Mouse (Mus musculus): ENCODE data around the gene Mlec.

Gene Mlec

DNA sequence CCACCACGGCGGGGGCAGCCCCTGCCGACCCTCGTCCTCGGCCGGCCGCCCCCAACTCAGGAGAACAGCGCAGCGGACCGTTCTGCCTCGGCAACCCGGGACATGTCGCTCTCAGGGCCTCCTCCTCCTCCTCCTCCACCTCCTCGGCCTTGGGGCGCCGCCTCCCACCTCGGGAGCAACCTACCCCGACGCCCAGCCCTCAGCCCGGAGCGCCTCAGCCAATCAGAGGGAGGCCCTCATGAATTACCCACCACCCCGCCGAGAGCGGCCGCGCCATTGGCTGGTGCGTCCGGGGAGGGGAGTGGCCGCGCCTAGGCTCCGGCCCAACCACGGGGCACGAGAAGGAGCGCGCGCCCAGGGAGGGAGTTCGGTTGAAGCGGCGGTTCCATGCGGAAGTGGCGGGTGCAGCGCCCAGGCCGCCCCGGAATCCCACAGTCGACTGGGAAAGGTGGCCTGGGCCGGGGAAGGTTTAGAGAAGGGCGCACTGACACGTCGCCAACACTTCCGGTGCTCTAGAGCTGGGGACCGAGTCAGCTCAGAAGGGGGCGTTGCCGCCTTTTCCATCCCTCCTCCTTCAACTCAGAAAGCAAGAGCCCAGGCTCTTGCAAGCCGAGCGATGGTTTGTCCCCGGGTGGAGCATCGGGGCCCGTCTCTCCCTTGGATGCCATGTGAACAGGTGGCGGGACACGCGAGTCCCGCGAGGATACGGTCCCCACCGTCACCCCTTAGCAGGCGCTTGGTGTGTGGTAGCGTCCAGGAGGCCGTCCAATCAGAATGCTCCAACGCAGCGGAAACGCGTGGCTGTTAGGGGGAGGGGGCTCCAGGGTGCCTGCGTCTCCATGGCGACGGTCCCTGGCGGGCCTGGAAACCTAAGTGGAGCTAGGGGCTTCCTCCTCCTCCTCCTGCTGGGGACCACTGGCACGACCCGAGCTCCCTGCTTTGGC, at the start of gene Mlec:
Mlec (minus strand) TSS at position 140 of the 944 bp plus-strand sequence.
- in situ Hi-C loops (cut with MboI; ENCODE audit: low pct_unique_long_range_greater_than_20kb in 1 of 2, low sequenced_read_pairs in 2 of 2, unreplicated experiment in 1 of 2) = no loop called here

DNA sequence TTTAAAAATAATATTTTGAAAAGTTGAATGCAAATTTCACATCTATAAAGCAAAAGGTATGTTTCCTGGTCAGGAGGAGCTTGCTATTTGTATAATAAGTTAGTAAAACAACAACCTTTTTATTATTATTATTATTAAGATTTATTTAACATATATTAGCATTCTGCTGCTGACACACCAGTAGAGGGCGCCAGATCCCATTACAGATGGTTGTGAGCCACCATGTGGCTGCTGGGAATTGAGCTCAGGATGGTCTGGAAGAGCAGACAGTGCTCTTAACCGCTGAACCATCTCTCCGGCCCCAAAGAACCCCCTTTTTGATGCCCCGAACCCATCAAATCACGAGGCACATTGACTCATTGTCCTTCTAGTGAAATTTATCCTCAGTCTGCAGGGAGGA, 49.3 kb upstream of the Mlec start:
- in situ Hi-C loops (cut with MboI; ENCODE audit: low pct_unique_long_range_greater_than_20kb in 1 of 2, low sequenced_read_pairs in 2 of 2, unreplicated experiment in 1 of 2) = no loop called here

DNA sequence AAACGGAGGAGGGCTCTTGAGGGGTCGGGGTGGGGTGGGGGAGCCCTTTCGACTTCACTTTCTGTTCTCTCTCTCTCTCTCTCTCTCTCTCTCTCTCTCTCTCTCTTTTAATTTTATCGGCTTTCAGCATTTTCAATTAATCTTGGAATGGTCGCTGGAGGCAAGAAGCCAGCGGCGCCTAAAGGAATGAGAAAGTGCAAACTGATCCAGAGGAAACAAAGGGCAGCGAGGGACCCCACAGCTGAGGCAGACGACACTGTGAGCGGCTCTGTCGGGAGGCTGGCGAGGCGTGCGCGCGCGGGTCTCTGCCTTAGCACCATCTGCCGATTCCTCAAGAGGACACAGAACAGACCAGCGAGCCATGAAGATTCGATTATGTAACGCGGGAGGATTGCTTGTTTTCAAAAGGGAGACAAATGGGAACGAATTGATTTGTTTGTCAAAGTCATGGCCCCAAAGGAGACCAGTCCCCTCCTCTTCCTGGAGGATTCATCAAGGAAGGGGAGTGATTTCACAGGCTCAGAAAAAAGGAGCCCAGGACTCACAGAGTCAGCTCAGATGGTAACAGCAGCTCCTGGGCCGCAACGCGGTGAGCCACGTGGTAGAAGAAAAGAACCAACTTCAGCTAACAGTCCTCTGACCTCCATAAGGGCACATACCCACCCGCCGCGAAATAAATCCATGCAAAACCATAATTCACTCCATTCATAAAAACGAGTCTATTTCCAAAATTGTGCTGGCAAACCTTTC, 46.8 kb upstream of the Mlec start:
- in situ Hi-C loops (cut with MboI; ENCODE audit: low pct_unique_long_range_greater_than_20kb in 1 of 2, low sequenced_read_pairs in 2 of 2, unreplicated experiment in 1 of 2) = no loop called here

DNA sequence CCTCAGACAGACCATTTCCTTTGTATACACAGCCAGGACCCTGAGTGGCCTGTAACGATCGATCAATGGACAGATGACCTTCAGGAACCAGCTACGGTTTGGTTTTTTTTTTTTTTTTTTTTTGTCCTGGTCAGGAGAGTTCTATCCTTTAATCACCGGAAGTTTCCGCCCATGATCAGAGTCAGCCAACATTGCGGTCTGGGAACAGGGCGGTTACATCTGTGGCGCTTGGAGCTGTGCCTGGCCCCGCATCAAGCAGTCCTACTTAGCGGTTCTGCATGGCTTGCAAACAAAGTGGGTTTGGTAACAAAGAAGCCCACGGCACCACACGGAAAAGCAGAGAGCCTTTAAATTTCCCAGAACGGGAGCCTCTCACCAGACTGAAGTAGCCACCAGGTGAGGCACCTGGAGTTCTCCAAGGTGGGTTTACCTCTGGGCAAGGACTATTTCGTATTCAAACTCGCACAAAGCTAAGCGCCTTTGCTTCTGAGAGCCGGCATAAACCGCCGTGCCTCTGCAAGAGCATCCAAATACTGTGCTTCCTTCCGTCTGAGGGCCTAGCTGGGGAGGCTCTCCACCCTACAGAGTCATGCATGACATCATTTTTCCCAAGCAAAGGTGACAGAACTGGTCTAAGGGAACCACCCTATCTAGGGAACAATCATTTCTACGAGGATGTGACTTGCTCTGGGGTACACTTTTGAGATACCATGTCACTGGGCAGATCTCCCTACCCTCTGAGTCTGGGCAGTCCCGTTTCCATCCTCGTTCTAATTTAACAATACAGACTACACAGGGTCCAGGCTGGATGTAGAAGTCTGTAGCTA, 46.0 kb upstream of the Mlec start:
- in situ Hi-C loops (cut with MboI; ENCODE audit: low pct_unique_long_range_greater_than_20kb in 1 of 2, low sequenced_read_pairs in 2 of 2, unreplicated experiment in 1 of 2) = no loop called here

DNA sequence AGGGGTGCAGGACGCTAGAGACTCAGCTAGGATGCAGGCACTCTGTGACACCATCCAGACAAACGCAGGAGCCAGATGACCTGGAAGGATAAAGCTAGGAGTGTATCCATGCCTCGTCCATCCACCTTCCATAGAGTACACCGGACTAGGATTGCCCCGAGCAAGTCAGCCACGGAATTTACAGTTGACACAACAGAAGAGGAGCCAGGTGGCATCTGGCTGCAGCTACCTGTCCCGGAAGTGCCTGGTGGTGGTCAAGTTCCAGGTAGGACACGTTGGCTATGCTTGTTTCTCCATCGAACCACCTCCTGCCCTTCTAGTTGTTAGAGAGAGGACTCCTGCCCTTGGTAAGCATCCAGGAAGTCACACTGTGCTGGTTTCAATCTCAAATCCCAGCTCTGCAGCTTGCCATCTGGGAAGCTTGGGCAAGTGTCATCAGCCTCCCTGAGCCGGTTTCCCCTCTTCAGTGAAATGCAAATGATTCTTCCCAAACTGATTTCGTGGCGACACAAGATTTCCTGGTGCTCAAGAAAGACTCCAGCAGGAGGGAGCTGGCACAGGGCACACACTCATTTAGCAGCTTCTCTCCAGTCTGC, 36.7 kb upstream of the Mlec start:
- in situ Hi-C loops (cut with MboI; ENCODE audit: low pct_unique_long_range_greater_than_20kb in 1 of 2, low sequenced_read_pairs in 2 of 2, unreplicated experiment in 1 of 2) = no loop called here

DNA sequence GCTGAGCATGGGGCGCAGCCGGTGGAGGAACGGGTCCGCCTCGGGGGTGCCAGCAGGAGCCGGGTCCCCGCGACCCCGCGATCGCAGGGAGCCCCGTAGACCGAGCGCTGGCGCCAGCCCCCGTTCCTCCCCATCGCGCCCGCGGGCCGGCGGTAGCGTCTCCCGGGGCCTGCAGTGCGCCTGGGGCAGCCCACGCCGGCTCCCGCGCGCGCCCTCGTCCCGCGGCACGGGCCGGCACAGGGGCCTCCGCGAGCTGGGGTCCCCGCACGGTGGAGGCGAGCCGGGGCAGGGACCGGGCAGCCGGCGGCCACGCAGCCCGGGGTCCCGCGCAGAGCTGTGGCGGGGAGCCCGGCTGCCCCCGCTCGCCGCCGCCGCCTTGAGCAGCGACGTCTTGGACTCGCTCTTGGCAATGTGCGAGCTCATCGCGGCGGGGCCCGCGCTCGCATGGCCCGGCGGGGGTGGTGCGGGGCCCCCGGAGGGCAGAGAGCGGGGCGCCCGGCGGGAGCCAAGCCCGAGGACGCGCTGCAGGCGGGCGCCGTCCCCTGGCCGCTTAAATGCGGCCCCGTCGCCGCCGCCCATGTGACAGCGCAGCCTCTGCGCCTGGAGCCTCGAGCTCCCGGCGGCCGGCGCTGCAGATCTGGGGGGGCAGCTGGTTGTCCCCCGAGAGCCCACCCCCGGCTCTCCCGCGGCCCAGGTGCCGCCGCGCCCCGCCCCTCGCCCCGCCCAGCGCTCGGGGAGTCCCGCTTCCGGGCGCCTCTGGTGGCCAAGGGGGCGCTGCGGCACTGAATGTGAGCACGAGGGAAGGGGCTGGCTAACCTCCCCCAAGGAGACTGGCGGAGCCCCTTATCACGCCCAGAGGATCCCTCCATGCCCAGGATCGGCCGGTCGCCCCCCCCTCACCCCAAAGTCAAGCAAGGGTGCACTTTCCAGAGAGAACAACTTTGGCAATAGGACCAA, 36.0 kb upstream of the Mlec start, which contains the start of gene Cabp1:
Cabp1 (minus strand) TSS at position 713 of the 957 bp plus-strand sequence.
- in situ Hi-C loops (cut with MboI; ENCODE audit: low pct_unique_long_range_greater_than_20kb in 1 of 2, low sequenced_read_pairs in 2 of 2, unreplicated experiment in 1 of 2) = no loop called here

DNA sequence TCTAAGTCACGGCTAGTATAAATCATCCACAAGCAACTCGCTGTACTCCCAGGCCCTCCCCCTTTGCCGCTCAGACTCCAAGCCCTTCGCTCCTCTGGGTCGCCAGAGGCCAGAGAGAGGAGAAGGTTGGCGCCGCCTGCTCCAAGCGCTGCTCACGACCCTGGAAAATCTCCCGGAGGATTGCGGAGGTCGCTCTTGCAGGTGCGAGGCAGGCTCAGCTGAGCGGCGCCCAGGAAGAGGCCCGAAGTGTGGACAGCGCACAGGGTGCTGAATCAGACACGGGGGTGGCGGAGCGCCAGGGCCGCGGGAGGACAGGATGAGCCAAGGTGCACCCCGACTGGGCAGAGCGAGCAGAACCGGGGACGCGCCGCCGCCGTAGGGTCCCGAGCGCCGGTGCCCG, 35.2 kb upstream of the Mlec start:
- in situ Hi-C loops (cut with MboI; ENCODE audit: low pct_unique_long_range_greater_than_20kb in 1 of 2, low sequenced_read_pairs in 2 of 2, unreplicated experiment in 1 of 2) = no loop called here

DNA sequence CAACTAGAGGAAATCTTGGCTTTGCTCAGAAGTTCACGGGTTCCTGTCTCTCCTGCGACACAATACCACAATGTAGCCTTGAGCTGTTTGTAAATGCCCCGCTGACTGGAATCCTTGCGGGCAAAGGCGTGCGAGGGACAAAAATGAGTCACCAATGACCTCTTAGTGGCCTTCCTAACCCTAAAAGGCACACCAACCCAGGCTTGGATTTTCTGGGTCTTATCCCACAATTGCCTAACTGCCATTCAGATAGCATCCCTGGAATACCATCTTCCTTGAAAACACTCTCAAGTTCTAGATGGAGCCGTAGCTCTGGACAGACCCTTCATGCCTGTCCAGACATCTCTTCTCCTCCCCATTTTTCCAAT, 34.8 kb upstream of the Mlec start:
- in situ Hi-C loops (cut with MboI; ENCODE audit: low pct_unique_long_range_greater_than_20kb in 1 of 2, low sequenced_read_pairs in 2 of 2, unreplicated experiment in 1 of 2) = no loop called here

DNA sequence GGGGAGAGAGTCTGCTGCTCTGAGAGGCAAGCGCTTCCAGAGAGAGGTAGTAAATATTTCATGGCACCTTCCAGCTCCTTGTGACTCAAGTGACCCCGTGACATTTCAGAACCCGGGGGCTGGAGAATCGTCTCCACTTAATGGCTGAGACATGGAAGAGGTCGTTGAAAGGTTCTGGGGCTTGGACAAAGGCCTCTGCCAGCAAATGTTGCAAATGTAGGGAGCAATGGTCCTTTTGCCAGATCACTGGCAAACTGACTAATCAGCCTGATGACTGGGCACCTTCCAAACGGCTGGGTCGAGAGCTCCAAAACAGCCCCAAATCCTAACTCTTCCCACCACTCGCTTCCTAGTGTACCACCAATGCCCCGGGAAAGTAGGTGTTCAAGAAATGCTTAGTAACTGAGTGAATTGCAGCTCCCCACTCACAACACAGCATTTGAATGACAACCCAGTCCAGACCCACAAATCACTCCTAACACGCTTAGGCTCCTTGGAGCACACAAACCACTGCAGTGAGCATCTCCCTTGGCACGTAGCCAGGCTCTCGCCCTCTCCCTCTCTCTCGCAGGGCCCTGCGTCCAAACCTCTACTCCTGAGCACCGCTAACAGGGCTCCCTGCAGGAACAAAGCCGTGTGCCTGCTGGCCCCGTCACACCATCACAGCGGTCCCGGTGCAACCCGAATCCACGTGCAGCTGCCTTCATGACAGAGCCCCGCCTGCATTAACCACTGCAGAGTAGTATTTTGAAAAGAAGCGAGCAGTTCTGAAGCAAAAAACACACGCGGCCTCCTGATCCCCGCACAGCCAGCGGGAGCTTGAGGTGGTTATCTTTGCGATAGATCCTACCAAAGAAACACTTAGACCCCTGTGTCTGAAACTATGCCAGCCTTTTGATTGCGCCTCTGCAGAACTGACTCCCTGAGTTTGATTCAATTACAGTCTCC, 34.2 kb upstream of the Mlec start:
- in situ Hi-C loops (cut with MboI; ENCODE audit: low pct_unique_long_range_greater_than_20kb in 1 of 2, low sequenced_read_pairs in 2 of 2, unreplicated experiment in 1 of 2) = no loop called here

DNA sequence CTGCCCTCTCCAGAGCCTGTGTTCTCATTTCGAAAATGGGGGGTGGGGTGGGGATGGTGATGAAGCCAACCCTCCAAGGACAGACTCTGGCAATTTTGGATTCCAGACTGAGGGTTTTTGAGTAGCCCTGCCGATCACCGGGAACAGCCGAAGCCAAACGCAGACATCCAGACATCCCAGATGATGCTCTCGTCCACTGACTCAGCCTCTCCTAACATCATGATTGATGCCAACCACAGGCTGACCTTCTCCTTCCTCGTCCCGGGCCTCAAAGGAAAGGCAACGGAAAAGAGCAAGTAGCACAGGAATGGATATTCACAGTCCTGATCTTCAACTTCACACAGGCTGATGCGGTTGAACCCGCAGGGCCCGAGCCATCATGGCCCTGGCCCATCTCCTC, 32.1 kb upstream of the Mlec start:
- in situ Hi-C loops (cut with MboI; ENCODE audit: low pct_unique_long_range_greater_than_20kb in 1 of 2, low sequenced_read_pairs in 2 of 2, unreplicated experiment in 1 of 2) = no loop called here

DNA sequence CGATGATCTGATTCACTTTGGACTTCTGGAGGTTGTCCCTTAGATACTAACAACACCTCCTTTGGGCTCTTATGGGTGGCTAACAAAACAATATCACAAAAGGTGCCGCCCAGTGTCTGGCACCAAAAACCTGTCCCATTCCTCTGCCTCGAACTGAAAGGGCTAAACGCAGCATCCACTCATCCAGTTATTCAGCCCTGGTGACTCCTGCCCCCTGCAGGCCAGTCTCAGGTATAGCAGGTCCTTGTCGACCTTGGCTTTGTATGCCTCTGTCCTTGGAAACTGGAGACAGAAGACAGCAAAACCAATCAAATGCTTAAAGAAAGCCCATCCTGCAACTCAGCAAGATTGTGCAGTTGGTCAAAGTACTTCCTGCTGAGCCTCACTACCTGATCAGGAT, 30.8 kb upstream of the Mlec start:
- in situ Hi-C loops (cut with MboI; ENCODE audit: low pct_unique_long_range_greater_than_20kb in 1 of 2, low sequenced_read_pairs in 2 of 2, unreplicated experiment in 1 of 2) = no loop called here

DNA sequence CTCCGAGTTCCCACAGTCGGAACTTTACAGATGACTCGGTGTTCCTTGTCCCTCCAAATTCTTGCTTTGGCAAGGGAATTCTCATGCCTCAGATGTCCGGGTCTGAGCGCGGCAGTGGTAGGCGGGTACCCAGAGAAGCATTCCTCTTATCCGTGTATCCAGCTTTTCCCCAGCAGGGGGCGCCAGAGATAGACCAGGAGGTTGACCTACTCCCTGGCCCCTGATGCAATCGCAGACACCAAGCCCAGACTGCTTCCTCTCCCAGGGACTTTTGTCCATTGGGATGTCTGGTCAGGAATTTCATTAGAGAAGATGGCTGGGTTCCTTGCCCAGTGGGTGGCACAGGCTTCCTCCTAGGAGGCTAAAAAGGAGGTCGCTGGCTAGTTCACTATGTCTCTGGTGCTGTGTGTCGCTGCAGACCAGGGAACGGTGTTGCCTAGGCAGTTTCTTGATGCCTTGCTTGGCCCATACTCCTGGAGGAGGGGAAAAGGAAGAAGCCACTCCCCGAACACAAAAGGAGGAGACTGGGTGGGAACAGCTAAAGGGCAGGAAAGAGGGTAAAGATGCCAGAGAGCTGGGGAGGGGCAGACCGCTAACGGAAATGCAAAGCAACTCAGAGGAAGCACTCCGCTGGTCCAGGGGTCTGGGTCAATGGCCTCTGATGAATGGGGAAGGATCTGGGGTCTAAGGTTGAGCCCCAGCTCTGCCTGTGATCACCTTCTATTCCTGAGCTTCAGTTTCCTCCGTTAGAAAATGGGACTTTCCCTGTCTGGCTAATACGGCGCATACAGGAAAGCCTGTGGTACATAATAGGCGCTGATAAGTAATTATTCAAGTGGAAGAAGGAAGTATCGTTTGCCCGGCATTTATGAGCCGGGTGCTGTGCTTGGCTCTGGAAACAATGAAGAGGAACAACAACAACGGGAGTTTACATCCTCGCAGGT, 29.5 kb upstream of the Mlec start:
- in situ Hi-C loops (cut with MboI; ENCODE audit: low pct_unique_long_range_greater_than_20kb in 1 of 2, low sequenced_read_pairs in 2 of 2, unreplicated experiment in 1 of 2) = no loop called here

DNA sequence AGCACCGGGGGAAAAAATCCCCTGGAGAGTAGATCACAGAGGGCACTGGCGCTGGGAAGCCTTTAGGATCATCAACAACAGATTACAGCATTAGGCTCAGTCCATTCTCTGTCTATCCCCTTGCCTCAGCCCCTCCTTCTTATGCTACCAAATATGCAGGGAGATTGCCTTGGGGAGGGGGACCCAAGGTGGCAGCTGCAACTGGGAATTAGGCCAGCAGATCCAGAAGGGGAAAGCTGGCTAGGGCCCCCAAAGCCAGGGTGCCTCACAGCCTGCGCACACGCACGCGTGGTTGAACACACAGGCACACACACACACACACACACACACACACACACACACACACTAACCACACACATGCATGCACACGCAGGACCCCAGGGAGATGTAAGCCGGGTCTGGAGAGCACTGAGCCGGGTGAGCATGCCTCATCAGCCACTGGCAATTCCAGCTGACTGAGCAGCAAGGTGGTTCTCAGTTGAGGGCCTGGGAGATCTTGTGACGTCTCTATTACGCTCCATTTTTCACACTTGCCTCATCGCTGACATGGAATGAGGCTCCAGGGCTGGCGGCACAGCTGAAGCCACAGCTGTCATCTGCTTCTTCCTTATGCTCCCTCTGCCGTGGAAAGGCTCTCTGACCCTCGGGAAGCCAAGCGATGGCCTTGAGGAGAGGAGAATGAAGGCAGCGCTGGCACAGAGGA, 28.5 kb upstream of the Mlec start:
- in situ Hi-C loops (cut with MboI; ENCODE audit: low pct_unique_long_range_greater_than_20kb in 1 of 2, low sequenced_read_pairs in 2 of 2, unreplicated experiment in 1 of 2) = no loop called here

DNA sequence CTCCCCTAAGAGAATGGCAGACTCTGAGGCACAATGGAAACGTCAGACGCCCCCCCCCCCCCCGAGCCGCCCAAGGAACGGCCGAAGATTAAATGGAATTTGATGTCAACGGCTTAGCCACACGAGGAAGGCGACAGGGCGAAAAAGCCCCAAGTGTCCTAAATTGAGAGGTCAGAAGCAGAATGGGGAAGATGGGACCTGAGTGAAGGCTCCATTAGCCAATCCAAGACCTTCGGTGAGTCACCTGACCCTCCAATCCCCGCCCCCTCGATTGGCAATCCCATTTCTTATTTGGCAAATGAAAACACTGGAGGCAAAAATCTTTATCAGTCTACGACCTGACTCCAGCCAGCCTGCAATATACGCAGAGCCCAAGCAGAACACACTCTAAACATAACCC, 26.7 kb upstream of the Mlec start:
- in situ Hi-C loops (cut with MboI; ENCODE audit: low pct_unique_long_range_greater_than_20kb in 1 of 2, low sequenced_read_pairs in 2 of 2, unreplicated experiment in 1 of 2) = no loop called here

DNA sequence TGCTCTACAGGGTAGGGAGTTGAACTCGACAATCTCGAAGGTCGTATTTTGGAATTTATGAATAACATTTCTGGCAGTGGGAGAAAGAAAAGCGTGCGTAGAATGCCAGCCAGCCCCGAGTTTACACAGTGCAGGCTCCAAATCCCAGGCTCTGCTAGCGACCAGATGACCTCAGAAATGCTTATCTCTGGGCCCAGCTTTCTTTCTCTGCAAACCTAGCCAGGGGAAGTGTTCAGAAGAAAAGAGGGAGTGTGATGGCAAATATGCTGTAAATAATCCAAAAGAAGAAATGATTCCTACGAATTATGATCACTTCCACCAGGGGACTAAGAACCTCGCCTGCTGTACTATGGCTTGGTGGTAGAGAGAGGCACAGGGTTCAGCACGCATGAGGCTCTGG, 25.5 kb upstream of the Mlec start:
- in situ Hi-C loops (cut with MboI; ENCODE audit: low pct_unique_long_range_greater_than_20kb in 1 of 2, low sequenced_read_pairs in 2 of 2, unreplicated experiment in 1 of 2) = no loop called here
